Mouse (Mus musculus): ENCODE measurements around the gene Ppip5k1. TPM values are rescaled to one million over a fixed set of nuclear protein-coding genes. Genes with fewer than 3 reads are reported as not detected.
A peak's percentile ranks its signal among the peaks of the same experiment; 100 is the strongest.

Gene Ppip5k1
- polyA plus RNA-seq, 1 experiment: 34.0 TPM

GRCm38 (mm10) chr2:121358381-121358780 is 3.2 kb upstream of the Ppip5k1 start:
- peaks cover 6% of the 10 kb centered on the region; the same call in 1 of the 2 replicates for H3K4me1 ChIP-seq (ENCODE audit: control insufficient read depth, insufficient read depth, low read length)
- DNase-seq: peak; percentile 68
- TF ChIP-seq CTCF (IDR thresholded peaks at IDR 0.05; ENCODE audit: insufficient read depth, low read length) (no peak), POLR2A (IDR thresholded peaks at IDR 0.05; ENCODE audit: borderline replicate concordance, extremely low read depth, low read depth, low read length) (no peak)
- H3K4me3 ChIP-seq (replicated peaks; ENCODE audit: extremely low read depth, low read depth, low read length): peak overlapping the region; percentile 39
- under 1% methylated on average over 16 of the region's 16 CpGs for WGBS

- 2% methylated on average over 4 of the region's 4 CpGs for WGBS
- no peak for DNase-seq
- H3K4me3 ChIP-seq (replicated peaks; ENCODE audit: extremely low read depth, low read depth, low read length): no peak overlapping the region
Observed at GRCm38 (mm10) chr2:121357961-121358360, 2.8 kb upstream of the Ppip5k1 start.

GRCm38 (mm10) chr2:121357494-121357893 is 2.3 kb upstream of the Ppip5k1 start, which contains the start of gene Ckmt1:
Gene Ckmt1, plus strand, starts transcription at chr2:121357714.
- TF ChIP-seq POLR2A (IDR thresholded peaks at IDR 0.05; ENCODE audit: borderline replicate concordance, extremely low read depth, low read depth, low read length) (no peak), CTCF (IDR thresholded peaks at IDR 0.05; ENCODE audit: insufficient read depth, low read length) (no peak)
- WGBS: 35% methylated on average over 5 of the region's 5 CpGs
- peaks cover 6% of the 10 kb centered on the region; the same call in 1 of the 2 replicates for H3K4me1 ChIP-seq (ENCODE audit: control insufficient read depth, insufficient read depth, low read length)
- H3K4me3 ChIP-seq (replicated peaks; ENCODE audit: extremely low read depth, low read depth, low read length): peak within 1 kb of the TSS; percentile 39
- DNase-seq: peak; percentile 20

More at GRCm38 (mm10) chr2:121357961-121358360, 2.8 kb upstream of the Ppip5k1 start:
- TF ChIP-seq CTCF (IDR thresholded peaks at IDR 0.05; ENCODE audit: insufficient read depth, low read length) (no peak), POLR2A (IDR thresholded peaks at IDR 0.05; ENCODE audit: borderline replicate concordance, extremely low read depth, low read depth, low read length) (no peak)
- H3K4me1 ChIP-seq (ENCODE audit: control insufficient read depth, insufficient read depth, low read length): peaks cover 6% of the 10 kb centered on the region; the same call in 1 of the 2 replicates

- Histone ChIP-seq H3K4me1 (ENCODE audit: control insufficient read depth, insufficient read depth, low read length) (peaks cover 6% of the 10 kb centered on the region; the same call in 1 of the 2 replicates), H3K4me3 (replicated peaks; ENCODE audit: extremely low read depth, low read depth, low read length) (peak overlapping the region; percentile 84)
- TF ChIP-seq CTCF (IDR thresholded peaks at IDR 0.05; ENCODE audit: insufficient read depth, low read length) (no peak), POLR2A (IDR thresholded peaks at IDR 0.05; ENCODE audit: borderline replicate concordance, extremely low read depth, low read depth, low read length) (no peak)
- 1% methylated on average over 6 of the region's 6 CpGs for WGBS
- DNase-seq: no peak
Observed at GRCm38 (mm10) chr2:121354378-121354777, 818 bp downstream of the Ppip5k1 start.

GRCm38 (mm10) chr2:121353156-121353555 is 2.0 kb downstream of the Ppip5k1 start:
- TF ChIP-seq CTCF (IDR thresholded peaks at IDR 0.05; ENCODE audit: insufficient read depth, low read length): no peak
- no peak for TF ChIP-seq POLR2A (IDR thresholded peaks at IDR 0.05; ENCODE audit: borderline replicate concordance, extremely low read depth, low read depth, low read length)
- Histone ChIP-seq H3K4me1 (ENCODE audit: control insufficient read depth, insufficient read depth, low read length) (peaks cover 6% of the 10 kb centered on the region; the same call in 1 of the 2 replicates), H3K4me3 (replicated peaks; ENCODE audit: extremely low read depth, low read depth, low read length) (no peak overlapping the region)
- 58% methylated on average over 8 of the region's 8 CpGs for WGBS
- DNase-seq: no peak

- no peak overlapping the region for H3K4me3 ChIP-seq (replicated peaks; ENCODE audit: extremely low read depth, low read depth, low read length)
- H3K4me1 ChIP-seq (ENCODE audit: control insufficient read depth, insufficient read depth, low read length): no peaks in the 10 kb centered on the region
- DNase-seq: no peak
- TF ChIP-seq CTCF (IDR thresholded peaks at IDR 0.05; ENCODE audit: insufficient read depth, low read length) (no peak), POLR2A (IDR thresholded peaks at IDR 0.05; ENCODE audit: borderline replicate concordance, extremely low read depth, low read depth, low read length) (no peak)
Observed at GRCm38 (mm10) chr2:121339057-121339456, 16.1 kb downstream of the Ppip5k1 start.

GRCm38 (mm10) chr2:121329492-121329891 is 25.7 kb downstream of the Ppip5k1 start:
- WGBS: 84% methylated on average over 2 of the region's 2 CpGs

GRCm38 (mm10) chr2:121323693-121324470 is 31.3 kb downstream of the Ppip5k1 start:
- WGBS: 73% methylated on average over 10 of the region's 10 CpGs
- Histone ChIP-seq H3K4me1 (ENCODE audit: control insufficient read depth, insufficient read depth, low read length) (no peaks in the 10 kb centered on the region), H3K4me3 (replicated peaks; ENCODE audit: extremely low read depth, low read depth, low read length) (no peak overlapping the region)
- TF ChIP-seq POLR2A (IDR thresholded peaks at IDR 0.05; ENCODE audit: borderline replicate concordance, extremely low read depth, low read depth, low read length) (no peak), CTCF (IDR thresholded peaks at IDR 0.05; ENCODE audit: insufficient read depth, low read length) (no peak)
- no peak for DNase-seq

More at GRCm38 (mm10) chr2:121329492-121329891, 25.7 kb downstream of the Ppip5k1 start:
- DNase-seq: no peak
- H3K4me1 ChIP-seq (ENCODE audit: control insufficient read depth, insufficient read depth, low read length): no peaks in the 10 kb centered on the region
- TF ChIP-seq POLR2A (IDR thresholded peaks at IDR 0.05; ENCODE audit: borderline replicate concordance, extremely low read depth, low read depth, low read length) (no peak), CTCF (IDR thresholded peaks at IDR 0.05; ENCODE audit: insufficient read depth, low read length) (no peak)
- no peak overlapping the region for H3K4me3 ChIP-seq (replicated peaks; ENCODE audit: extremely low read depth, low read depth, low read length)

GRCm38 (mm10) chr2:121323041-121323440 is 32.2 kb downstream of the Ppip5k1 start:
- no peak for DNase-seq
- no peak overlapping the region for H3K4me3 ChIP-seq (replicated peaks; ENCODE audit: extremely low read depth, low read depth, low read length)
- no peak for TF ChIP-seq POLR2A (IDR thresholded peaks at IDR 0.05; ENCODE audit: borderline replicate concordance, extremely low read depth, low read depth, low read length)
- no peak for TF ChIP-seq CTCF (IDR thresholded peaks at IDR 0.05; ENCODE audit: insufficient read depth, low read length)
- WGBS: 91% methylated on average over 10 of the region's 10 CpGs
- H3K4me1 ChIP-seq (ENCODE audit: control insufficient read depth, insufficient read depth, low read length): no peaks in the 10 kb centered on the region

- WGBS: 72% methylated on average over 8 of the region's 8 CpGs
- TF ChIP-seq CTCF (IDR thresholded peaks at IDR 0.05; ENCODE audit: insufficient read depth, low read length): no peak
- no peak for TF ChIP-seq POLR2A (IDR thresholded peaks at IDR 0.05; ENCODE audit: borderline replicate concordance, extremely low read depth, low read depth, low read length)
- Histone ChIP-seq H3K4me3 (replicated peaks; ENCODE audit: extremely low read depth, low read depth, low read length) (no peak overlapping the region), H3K4me1 (ENCODE audit: control insufficient read depth, insufficient read depth, low read length) (no peaks in the 10 kb centered on the region)
- no peak for DNase-seq
Observed at GRCm38 (mm10) chr2:121316278-121316677, 38.9 kb downstream of the Ppip5k1 start.
